Mouse (Mus musculus) frontal cortex, adult 2 months (tissue): ENCODE data around the gene Epo. TPM values are rescaled to one million over a fixed set of nuclear protein-coding genes. Genes with fewer than 3 reads are reported as not detected.

Experiments used
- DNase-seq, 2 experiments: peaks; one replicate each; pipeline ENCODE4 v3.0.0; 2022; ENCODE audit warnings: low spot score in 1 of 2; ENCODE audit errors: extremely low spot score in 1 of 2
- polyA plus RNA-seq: library from polyadenylated mRNA; depleted of rRNA; stranded (reverse); fragments of >200 nt; gene quantifications from 2 replicates; pipeline ENCODE4 v1.2.3, GENCODE M21; 2012; rRNA removed

The Epo gene
- polyA plus RNA-seq, 1 experiment = not detected

GRCm38 (mm10) chr5:137487616-137488015 is 45.4 kb downstream of the Epo start:
- DNase-seq = no peak

DNA sequence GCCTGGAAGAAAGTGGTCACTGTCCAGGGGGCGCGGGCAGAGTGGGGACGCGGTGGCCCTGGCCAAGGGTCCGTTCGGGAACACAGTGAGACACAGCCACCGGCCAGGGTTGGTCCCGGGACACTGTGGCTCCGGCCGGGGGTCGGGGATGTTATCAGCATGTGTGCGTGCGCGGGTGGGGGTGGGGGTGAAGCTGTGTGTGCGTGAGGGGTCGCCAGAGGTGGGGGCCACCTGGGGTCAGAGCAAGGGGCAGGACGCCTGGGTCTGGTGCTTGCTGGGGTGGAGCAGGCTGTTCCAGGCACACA is 47.2 kb downstream of the Epo start:
- no peak for DNase-seq

- DNase-seq = no peak
Measured at GRCm38 (mm10) chr5:137485071-137485850, 47.8 kb downstream of the Epo start.

DNA sequence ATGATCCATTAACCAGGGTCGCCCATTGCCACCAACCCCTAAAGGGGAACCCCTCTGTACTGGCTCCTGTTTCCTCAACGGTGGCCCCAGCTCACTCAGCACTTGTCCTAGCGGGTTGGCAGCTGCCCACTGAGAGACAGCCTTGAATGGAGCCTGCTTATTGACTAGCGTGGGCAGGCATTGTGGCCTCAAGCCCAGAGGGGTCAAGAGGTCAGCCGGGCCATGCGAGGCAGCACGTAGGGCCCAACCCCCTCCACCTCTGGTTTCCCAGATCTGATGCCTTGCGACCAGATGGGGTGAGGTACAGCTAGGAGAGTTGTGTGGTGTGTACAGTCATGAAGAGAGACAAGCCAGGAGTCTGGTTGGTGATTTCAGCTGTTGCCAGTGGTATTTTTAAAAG is 51.1 kb downstream of the Epo start:
- no peak for DNase-seq

DNA sequence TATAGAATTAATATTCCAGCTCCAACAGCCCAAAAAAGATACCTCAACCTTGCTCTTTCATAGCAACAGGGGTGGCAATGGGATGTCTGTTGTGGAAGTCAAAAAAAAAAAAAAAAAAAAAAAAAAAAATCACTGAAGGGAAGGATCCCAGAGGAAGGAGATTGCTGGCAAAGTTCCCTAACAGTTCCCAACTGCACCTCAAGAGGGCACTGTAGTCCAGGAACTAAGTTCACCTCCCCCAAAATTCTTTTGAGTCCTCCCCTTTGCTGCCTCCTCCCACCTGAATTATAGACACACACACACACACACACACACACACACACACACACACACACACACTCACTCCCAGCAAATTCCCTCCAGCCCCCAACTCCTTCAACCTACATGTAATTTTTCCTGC is 51.9 kb downstream of the Epo start:
- DNase-seq = peak; percentile 60 to 95

DNA sequence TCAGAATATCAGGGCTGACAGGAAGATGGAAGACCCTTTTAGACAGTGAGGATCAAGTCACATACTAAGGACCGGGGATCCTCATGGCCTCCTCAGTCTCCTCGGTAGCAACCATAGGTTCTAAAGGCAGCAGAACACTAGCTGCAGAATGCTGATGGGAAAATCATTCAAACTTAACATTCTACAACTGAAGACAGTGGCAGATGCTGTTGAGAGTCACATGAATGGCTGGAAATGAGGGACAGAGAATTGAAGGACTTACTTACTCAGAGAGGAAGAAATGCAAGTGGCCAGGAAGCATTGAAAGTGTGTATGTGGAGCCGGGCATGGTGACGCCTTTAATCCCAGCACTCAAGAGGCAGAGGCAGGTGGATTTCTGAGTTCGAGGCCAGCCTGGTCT is 56.1 kb downstream of the Epo start, which contains the start of gene Zan:
Gene Zan, minus strand, starts transcription at position 101 of the 400 bp plus-strand sequence.
- DNase-seq = no peak

DNA sequence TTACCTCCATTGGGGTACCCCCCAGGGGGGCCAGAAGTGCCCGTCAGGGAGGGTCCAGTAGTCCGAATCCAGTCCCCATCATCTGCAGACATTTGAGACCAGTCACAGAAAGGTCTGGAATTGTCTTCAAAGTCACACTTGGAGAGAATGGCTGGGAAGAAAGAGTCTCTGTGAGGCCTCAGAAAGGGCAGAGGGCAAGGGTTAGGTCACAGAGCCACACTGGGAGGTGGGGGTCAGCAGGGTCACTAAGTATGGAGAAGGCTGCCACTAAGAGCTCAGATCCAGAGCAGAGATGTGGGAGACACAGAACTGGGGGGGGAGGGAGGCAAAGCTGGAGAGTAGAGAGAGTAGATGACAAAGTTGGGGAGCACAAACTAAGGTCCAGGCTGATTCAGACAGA is 58.7 kb downstream of the Epo start:
- DNase-seq = no peak

DNA sequence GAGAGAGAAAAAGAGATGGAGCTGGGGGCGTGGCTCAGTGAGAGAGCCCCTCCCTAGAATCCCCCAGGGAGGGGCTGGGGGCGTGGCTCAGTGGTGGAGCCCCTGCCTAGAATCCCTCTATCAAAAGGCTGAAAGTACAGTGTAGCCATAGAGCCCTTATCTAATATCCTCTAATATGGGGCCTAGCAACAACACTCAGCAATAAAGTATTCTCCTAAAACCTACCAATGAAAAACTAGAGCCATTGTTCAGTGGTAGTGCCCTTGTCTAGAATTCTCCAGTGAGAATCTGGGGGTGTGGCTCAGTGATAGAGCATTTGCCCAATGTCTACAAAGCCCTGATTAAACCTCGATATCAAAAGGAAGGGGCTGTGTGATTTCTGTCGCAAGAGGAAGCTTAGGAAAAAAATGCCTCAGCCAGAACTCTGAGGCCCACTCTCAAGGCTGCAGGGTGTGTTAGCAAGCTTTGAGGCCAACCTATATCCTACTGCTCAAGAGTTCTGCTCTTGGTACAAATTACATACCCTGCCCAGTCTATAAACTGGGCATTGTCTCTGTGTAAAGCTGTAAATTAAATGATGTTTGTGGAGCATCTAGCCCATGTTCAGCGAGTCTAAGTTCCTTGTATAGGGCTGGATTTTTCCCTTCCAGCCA is 60.7 kb downstream of the Epo start:
- DNase-seq = no peak

- no peak for DNase-seq
Measured at GRCm38 (mm10) chr5:137466946-137467345, 66.1 kb downstream of the Epo start.

DNA sequence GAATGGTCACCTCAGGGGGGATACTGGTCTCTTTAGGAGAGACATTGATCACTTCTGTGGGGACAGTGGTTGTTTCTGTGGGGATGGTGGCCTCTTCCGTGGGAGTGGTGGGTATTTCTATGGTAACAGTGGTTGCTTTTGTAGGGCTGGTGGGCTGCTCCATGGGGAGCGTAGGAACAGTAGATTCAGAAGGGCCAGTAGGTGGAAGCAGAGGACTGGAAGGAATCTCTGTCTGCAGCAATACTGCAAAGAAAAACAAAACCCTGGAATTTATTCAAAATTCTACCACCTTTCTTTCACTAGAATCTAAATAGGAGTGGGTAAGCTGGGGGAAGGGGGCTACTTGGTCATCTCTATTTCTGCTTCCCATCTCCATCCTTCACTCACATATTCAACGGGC is 68.0 kb downstream of the Epo start:
- DNase-seq = peak in 1 of 2 experiments; percentile 45

DNA sequence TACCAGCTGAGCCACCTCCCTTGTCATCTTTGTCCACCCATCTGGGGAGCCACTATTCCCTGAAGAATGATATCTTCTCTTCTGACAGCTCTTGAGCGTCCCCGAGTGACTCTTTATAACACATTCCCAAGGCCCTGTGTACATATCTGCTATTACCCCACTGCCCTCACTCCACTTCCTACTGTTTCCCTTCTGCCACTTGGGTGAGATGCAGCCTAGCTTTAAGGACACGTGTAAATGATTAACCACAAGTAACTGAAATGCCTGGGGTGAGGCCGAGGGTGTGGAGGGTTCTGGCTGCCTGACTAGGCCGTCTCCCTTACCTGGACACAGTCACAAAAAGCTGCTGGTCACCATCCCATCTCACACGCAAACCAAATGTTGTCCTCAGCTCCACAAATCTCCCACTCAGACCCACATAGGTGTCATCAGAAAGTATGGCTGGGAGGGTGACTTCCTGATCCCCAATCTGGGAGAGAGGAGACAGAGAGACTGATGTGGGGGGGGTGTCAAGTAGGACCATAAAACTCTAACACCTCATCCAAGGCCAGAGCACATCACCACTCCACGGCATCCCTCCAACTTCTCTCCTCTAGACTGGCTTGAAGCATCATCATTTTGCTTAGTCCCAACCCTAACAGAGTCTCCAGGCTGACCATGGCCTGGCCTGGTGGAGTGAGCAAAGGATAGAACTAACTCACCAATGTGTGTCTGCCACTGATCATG is 77.0 kb downstream of the Epo start:
- DNase-seq = no peak

DNA sequence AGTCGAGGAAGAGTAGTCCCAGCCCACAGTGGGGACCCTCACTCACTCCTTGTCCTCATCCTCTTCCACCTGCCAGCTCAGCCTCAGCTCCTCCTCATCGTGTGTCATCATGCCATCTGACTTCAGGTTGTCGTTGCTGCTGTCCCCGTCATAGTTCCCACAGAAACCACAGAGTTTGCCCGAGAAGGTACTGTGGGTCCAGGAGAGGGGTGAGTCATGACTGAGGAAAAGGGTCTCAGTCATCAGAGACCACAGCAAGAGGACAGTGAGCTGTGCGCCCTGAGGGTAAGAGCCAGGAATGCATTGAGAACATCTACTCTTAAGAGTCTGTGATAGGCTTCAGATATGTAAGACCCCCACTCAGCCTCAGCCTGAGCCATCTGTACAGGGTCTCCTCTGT is 77.8 kb downstream of the Epo start:
- no peak for DNase-seq

GRCm38 (mm10) chr5:137445536-137445935 is 87.5 kb downstream of the Epo start:
- no peak for DNase-seq

DNA sequence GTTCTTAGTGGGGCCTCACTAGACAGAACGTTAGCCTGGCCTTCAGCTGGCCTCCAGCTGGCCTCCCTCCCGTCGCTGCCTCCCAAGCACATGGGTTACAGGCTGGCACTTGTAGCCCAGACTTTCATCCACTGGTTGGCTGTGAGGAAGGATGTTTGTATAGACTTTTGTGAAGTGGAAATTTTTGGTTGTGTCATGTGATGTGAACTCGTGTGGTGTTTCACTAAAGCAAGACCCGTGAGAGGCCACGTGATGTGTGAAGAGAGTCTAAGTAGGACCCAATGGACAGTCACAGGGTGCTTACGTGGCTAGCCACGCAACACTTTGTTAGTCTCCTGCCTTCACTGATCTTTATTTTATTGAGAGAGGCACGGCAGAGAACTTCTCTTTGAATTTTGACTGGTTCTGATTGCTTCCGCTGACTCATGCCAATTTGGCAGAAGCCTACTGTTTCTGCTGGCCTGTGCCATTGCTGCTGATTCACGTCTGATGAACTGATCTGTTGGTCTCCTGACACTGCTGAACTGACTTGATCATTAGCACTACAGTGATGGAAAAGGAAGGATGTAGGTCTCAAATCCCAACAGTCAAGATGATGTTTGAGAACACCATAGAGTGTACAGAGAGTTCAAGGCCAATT is 92.7 kb downstream of the Epo start:
- DNase-seq = no peak

DNA sequence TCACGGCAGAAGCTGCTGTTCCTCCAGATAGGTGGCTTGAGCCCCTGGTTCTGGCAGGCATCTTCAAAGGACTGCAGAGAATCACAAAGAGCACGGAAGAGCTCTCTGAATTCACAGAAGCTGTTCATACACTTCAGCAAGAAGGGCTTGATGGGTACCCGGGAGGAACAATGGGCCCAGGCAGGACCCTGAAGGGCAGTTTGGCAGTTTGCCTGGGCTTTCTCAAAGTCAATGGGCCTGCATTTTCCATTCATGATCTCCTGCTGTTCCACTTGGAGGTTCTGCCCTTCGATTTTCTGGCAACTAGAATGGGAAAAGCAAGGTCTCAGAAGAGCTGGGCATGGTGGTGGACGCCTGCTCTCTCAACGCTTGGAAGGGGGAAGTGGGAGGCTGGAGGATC is 99.2 kb downstream of the Epo start:
- peak in 1 of 2 experiments; percentile 25 for DNase-seq

Other genes with a start within 250 kb of the Epo start
- gene Ache, start 245.7 kb downstream of the Epo start, polyA plus RNA-seq = 63.7 and 65.6 TPM in 2 replicates
- 12.4 and 13.1 TPM in 2 replicates for gene Ufsp1, start 238.6 kb downstream of the Epo start, polyA plus RNA-seq
- 268 and 278 TPM in 2 replicates for gene Srrt, start 225.6 kb downstream of the Epo start, polyA plus RNA-seq
- gene Trip6, start 218.8 kb downstream of the Epo start, polyA plus RNA-seq = 8.5 and 9.0 TPM in 2 replicates
- 32.6 and 34.6 TPM in 2 replicates for gene Slc12a9, start 199.6 kb downstream of the Epo start, polyA plus RNA-seq
- gene Ephb4, start 183.1 kb downstream of the Epo start, polyA plus RNA-seq = 5.6 and 6.0 TPM in 2 replicates
- gene Zan, start 56.2 kb downstream of the Epo start, polyA plus RNA-seq = 0.20 and 0.29 TPM in 2 replicates
- gene Pop7, start 30.7 kb downstream of the Epo start, polyA plus RNA-seq = 51.7 and 52.3 TPM in 2 replicates
- gene Gigyf1, start 14.7 kb downstream of the Epo start, polyA plus RNA-seq = 51.1 and 56.4 TPM in 2 replicates
- gene Gnb2, start 268 bp upstream of the Epo start, polyA plus RNA-seq = 635 and 662 TPM in 2 replicates
- gene Actl6b, start 20.3 kb upstream of the Epo start, polyA plus RNA-seq = 184 and 199 TPM in 2 replicates
- gene Tfr2, start 36.6 kb upstream of the Epo start, polyA plus RNA-seq = 14.1 and 14.5 TPM in 2 replicates
- gene Mospd3, start 67.8 kb upstream of the Epo start, polyA plus RNA-seq = 46.1 and 59.6 TPM in 2 replicates
- gene Pcolce, start 80.5 kb upstream of the Epo start, polyA plus RNA-seq = 14.3 and 17.0 TPM in 2 replicates
- 0.30 and 0.36 TPM in 2 replicates for gene Fbxo24, start 95.8 kb upstream of the Epo start, polyA plus RNA-seq
- gene Lrch4, start 95.9 kb upstream of the Epo start, polyA plus RNA-seq = 15.6 and 19.9 TPM in 2 replicates
- 13.3 and 14.4 TPM in 2 replicates for gene Gm20605, start 95.9 kb upstream of the Epo start, polyA plus RNA-seq
- gene Sap25, start 108.1 kb upstream of the Epo start, polyA plus RNA-seq = 27.8 and 34.4 TPM in 2 replicates
- 0.48 and 0.86 TPM in 2 replicates for gene Irs3, start 112.5 kb upstream of the Epo start, polyA plus RNA-seq
- 32.4 and 32.9 TPM in 2 replicates for gene Agfg2, start 151.5 kb upstream of the Epo start, polyA plus RNA-seq
- 55.0 and 60.9 TPM in 2 replicates for gene Nyap1, start 208.4 kb upstream of the Epo start, polyA plus RNA-seq
- gene Tsc22d4, start 212.5 kb upstream of the Epo start, polyA plus RNA-seq = 273 and 360 TPM in 2 replicates
- 24.2 and 25.9 TPM in 2 replicates for gene Ppp1r35, start 245.6 kb upstream of the Epo start, polyA plus RNA-seq